Mouse (Mus musculus): Measurements from ENCODE around the gene En2.

DNA sequence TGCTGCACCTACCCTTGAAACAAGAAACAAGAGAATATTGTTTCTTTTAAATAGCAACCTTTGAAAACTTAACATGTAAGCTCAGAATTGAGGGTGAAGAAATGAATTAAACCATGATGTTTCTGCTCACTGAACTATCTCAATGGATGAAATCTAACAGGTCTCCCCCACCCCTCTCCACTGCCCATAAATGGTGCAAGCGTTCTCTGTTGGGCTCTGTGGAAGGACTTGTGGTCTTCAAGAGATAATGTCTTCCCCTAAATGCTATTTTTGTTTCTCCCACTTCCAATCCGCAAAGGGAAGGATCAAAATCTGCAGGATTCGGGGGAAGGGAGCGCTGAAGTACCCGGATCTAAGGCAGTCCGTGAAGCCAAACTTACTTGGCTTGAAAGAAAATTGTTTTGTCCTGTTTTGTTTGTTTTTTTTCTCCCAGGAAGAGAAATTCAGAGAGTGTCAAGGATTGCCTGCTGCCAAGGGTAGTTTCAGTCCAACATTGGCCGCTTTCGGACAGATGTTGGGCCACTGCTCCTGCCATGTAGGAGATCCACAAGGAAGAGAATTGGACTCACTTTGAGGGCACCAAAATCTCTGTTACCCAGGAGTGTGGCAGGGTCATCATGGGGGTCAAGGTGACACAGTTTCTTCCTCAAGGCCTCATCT is 6.9 kb downstream of the En2 start:
- TF ChIP-seq CTCF (IDR thresholded peaks at IDR 0.05; ENCODE audit: borderline replicate concordance, insufficient read depth, low read depth, low read length) (no peak), POLR2A (IDR thresholded peaks at IDR 0.05; ENCODE audit: borderline replicate concordance, insufficient read depth, low read length) (no peak)
